Mouse (Mus musculus): ENCODE data around the gene Nhlh1.

DNA sequence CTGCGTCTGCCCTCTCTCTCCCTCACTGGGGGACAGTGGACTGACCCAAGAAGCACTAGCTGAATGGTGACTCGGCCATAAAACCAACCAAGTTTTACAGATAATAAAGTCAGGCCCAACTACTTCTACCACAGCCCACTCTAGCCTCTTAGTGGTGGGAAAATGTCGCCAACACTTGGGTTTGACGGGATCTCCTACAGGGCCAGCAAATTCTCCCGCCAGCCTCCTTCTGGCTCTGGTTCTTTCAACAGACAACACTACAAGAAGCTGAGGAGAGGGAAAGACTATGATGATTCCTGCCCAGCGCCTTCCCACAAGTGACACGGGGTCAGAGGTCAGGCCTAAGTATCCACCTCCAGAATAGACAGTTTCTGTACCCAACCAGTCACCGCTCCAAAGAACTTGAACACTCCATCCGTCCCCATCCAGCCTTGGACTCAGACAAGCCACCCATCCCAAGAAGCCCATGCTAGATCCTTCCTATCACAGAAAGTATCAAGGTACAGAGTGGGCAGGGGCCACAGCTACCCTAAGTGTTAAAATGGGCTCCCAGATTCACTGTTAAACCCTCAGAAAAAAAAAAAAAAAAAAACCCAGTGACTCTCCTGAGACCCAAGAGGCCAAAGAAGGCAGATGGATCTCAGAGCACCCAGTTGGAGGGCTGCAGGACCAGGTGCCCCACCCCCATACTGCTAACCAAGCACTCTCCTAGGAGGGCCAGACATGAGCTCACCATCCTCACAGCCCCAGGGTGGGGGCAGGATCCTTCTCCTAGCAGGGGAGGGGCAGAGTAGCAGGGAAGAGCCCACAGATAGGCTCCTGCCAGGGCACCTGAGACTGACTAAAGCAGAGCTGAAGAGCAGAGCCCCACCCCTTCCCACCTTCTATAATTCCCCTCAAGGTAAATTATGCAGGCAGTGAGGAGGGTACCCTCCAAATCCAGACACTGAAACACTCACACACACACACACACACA is 38.7 kb downstream of the Nhlh1 start:
- no peak for TF ChIP-seq CTCF (IDR thresholded peaks at IDR 0.05; ENCODE audit: low read depth)
- TF ChIP-seq EP300 (optimal IDR thresholded peaks at IDR 0.05) = no peak

Data from stomach, postnatal 0 days (tissue).